Mouse (Mus musculus): ENCODE results near the gene Vash2. TPM values are rescaled to one million over a fixed set of nuclear protein-coding genes. Genes with fewer than 3 reads are reported as not detected.
"Not testable (repeated sequence)": the region's sequence is repeated elsewhere in the genome, so short reads cannot be mapped to it uniquely, and the experiment has no call there.

The Vash2 gene
- polyA plus RNA-seq, 1 experiment from 2014 or later = 85.0 TPM

DNA sequence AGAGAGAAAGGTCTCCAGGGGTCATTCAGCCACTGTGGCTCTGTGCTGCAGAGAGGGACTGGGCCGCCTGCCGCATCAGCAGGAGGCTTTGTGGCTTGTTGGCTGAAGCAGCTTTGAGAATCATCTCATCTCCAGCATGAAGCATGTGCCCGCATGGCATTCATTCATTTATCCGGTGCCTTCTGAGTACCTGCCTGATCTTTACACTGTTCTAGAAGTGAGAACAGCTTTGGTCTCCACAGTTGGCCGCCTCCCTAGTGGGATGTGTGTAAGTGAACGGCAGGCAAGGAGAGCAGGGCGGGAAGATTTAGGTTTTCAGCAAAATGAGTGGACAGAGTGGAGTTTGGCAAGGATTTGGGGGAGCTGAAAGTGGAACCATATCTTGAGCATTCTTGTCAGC is 39.3 kb downstream of the Vash2 start:
- 84% methylated on average over 7 of the region's 7 CpGs for WGBS
- Histone ChIP-seq H3K27ac (no peak overlapping the region), H3K4me3 (no peak overlapping the region), H3K27me3 (replicated peaks) (no peaks in the 10 kb centered on the region), H3K9ac (no peak overlapping the region), H3K4me2 (no peak overlapping the region), H3K36me3 (replicated peaks) (peaks cover 49% of the 10 kb centered on the region), H3K4me1 (no peaks in the 10 kb centered on the region), H3K9me3 (no peaks in the 10 kb centered on the region)
- ATAC-seq (replicated peaks) = no peak

GRCm38 (mm10) chr1:190930181-190930580 is 48.9 kb downstream of the Vash2 start:
- H3K4me1 ChIP-seq = peaks cover 18% of the 10 kb centered on the region
- H3K36me3 ChIP-seq (replicated peaks) = 0 out of 2 replicates have a peak, but pooled peaks cover 9% of the 10 kb centered on the region
- ATAC-seq (replicated peaks) = no peak
- no peak overlapping the region for H3K9ac ChIP-seq
- WGBS = 93% methylated on average over 6 of the region's 6 CpGs
- no peak overlapping the region for H3K4me3 ChIP-seq
- no peak overlapping the region for H3K27ac ChIP-seq
- no peaks in the 10 kb centered on the region for H3K9me3 ChIP-seq
- H3K27me3 ChIP-seq (replicated peaks) = no peaks in the 10 kb centered on the region
- H3K4me2 ChIP-seq = no peak overlapping the region

DNA sequence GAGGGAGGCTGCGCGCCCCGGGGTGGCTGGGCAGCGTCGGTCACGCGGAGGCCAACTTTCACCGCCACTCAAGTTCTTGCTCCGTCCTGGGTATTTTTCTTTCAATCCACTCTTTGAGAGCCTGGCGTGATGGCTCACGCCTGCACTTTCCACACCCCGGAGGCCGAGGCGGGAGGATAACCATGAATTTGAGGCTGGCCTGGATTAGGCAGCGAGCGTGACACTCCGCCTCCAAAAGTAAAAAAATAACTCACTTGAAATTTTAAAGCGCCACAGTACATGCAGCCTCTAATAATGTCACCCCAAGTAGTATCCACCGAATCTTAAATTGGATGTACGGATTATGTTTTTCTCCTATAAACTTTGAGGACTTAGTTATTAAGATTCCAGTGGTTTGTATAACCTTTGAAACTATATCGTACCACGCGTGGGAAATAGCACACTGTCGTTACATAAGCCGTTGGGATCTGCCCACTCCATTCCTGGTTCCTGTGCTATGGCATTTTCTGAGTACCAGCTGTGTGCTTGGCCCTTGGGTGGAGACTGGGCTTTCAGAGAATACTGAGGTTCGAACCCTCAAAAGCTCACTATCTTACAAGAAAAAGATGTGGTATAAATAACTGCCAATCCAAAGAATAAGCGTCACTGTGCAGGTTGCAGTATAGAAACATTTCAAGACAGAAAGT is 49.9 kb downstream of the Vash2 start:
- no peaks in the 10 kb centered on the region for H3K27me3 ChIP-seq (replicated peaks)
- peak overlapping the region; percentile 66 for H3K9ac ChIP-seq
- H3K4me2 ChIP-seq = peak overlapping the region; percentile 66
- peak overlapping the region; percentile 96 for H3K27ac ChIP-seq
- ATAC-seq (replicated peaks) = no peak
- H3K4me3 ChIP-seq = peak overlapping the region; percentile 52
- 6% methylated on average over 27 of the region's 27 CpGs for WGBS
- no peaks in the 10 kb centered on the region for H3K9me3 ChIP-seq
- peaks cover 18% of the 10 kb centered on the region for H3K4me1 ChIP-seq
- H3K36me3 ChIP-seq (replicated peaks) = 0 out of 2 replicates have a peak, but pooled peaks cover 3% of the 10 kb centered on the region

- peak overlapping the region; percentile 66 for H3K4me2 ChIP-seq
- 0 out of 2 replicates have a peak, but pooled peaks cover 3% of the 10 kb centered on the region for H3K36me3 ChIP-seq (replicated peaks)
- H3K27ac ChIP-seq = peak overlapping the region; percentile 96
- peak overlapping the region; percentile 66 for H3K9ac ChIP-seq
- H3K4me3 ChIP-seq = peak overlapping the region; percentile 52
- no peaks in the 10 kb centered on the region for H3K27me3 ChIP-seq (replicated peaks)
- under 1% methylated on average over 51 of the region's 79 CpGs for WGBS
- ATAC-seq (replicated peaks) = peak; percentile 98
- H3K4me1 ChIP-seq = peaks cover 18% of the 10 kb centered on the region
- H3K9me3 ChIP-seq = no peaks in the 10 kb centered on the region
Measured at GRCm38 (mm10) chr1:190928370-190929009, 50.6 kb downstream of the Vash2 start.

DNA sequence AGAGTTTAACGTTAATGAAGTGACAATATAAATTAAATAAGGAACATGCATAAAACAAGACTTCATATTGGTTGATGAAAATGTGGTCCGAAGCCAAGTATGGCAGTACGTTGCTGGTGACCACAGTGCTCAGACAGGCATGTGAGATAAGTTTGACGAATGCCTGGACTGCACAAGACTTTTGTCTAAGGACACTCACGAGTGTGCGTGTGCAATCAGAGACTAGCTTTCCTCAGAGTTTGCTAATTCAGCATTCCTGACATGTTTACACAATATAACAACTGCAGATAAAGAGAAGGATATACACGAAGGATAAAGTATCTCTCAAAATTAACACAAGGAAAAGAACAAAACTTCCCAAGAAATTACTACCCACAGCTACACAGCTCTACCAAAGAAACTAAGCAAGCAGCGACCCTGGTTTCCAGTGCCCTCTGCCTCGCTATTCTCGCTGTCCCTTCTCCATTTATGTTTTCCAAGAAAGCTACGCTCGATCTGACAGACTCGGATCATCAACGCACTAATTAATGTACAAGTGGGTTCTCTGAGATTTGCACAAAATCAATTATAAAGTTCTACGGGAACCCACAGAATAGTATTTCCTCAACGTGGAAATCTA is 51.2 kb downstream of the Vash2 start:
- Histone ChIP-seq H3K4me3 (peak overlapping the region; percentile 52), H3K9ac (peak overlapping the region; percentile 66), H3K27ac (peak overlapping the region; percentile 96), H3K4me1 (peaks cover 18% of the 10 kb centered on the region), H3K4me2 (peak overlapping the region; percentile 66), H3K9me3 (no peaks in the 10 kb centered on the region), H3K27me3 (replicated peaks) (no peaks in the 10 kb centered on the region), H3K36me3 (replicated peaks) (0 out of 2 replicates have a peak, but pooled peaks cover under 1% of the 10 kb centered on the region)
- WGBS = 22% methylated on average over 16 of the region's 16 CpGs
- peak; percentile 61 for ATAC-seq (replicated peaks)

DNA sequence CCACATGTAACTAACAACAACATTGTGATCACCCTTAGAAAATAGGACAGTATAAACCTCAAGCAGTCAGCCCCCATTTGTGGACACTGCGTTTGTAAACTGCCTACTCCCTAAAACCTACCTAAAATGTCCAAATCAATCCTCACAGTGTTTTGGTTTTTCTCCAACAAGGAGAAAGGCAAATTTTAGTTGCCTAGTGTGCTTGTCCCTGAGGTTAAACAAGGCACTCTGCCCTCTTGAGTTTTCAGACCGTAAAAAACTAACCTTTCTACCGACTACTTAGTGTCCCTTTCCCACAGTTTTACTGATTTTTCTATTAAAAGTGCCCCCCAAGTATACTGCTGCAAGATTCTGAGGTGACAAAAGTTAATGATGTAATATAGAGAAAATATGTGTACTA is 51.8 kb downstream of the Vash2 start:
- Histone ChIP-seq H3K27ac (no peak overlapping the region), H3K9ac (no peak overlapping the region), H3K36me3 (replicated peaks) (no peaks in the 10 kb centered on the region), H3K27me3 (replicated peaks) (no peaks in the 10 kb centered on the region), H3K4me1 (peaks cover 18% of the 10 kb centered on the region), H3K4me2 (peak overlapping the region; percentile 66), H3K9me3 (no peaks in the 10 kb centered on the region), H3K4me3 (no peak overlapping the region)
- no peak for ATAC-seq (replicated peaks)
- 92% methylated on average over 3 of the region's 3 CpGs for WGBS

DNA sequence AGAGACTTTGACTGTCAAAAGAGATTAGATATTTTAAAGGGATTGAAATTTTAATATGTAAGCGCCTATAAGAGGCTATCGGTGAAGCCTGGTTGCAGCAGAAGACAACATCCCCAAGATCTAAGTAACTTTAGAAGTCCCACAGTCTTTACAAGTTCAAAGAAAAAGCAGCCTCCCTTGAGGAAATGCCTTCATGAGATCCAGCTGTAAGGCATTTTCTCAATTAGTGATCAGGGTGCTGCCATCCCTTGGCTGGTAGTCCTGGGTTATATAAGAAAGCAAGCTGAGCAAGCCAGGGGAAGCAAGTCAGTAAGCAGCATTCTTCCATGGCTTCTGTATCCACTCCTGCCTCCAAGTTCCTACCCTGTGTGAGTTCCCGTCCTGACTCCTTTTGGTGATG is 54.3 kb downstream of the Vash2 start, which contains the start of gene Angel2:
Angel2 (plus strand) TSS at position 301 of the 400 bp plus-strand sequence.
- H3K9ac ChIP-seq; H3K36me3 ChIP-seq (replicated peaks); H3K27me3 ChIP-seq (replicated peaks); H3K4me3 ChIP-seq; H3K4me2 ChIP-seq; ATAC-seq (replicated peaks); H3K9me3 ChIP-seq; H3K27ac ChIP-seq: not testable (repeated sequence)
- peaks cover 14% of the 10 kb centered on the region for H3K4me1 ChIP-seq
- 84% methylated on average over 3 of the region's 3 CpGs for WGBS

DNA sequence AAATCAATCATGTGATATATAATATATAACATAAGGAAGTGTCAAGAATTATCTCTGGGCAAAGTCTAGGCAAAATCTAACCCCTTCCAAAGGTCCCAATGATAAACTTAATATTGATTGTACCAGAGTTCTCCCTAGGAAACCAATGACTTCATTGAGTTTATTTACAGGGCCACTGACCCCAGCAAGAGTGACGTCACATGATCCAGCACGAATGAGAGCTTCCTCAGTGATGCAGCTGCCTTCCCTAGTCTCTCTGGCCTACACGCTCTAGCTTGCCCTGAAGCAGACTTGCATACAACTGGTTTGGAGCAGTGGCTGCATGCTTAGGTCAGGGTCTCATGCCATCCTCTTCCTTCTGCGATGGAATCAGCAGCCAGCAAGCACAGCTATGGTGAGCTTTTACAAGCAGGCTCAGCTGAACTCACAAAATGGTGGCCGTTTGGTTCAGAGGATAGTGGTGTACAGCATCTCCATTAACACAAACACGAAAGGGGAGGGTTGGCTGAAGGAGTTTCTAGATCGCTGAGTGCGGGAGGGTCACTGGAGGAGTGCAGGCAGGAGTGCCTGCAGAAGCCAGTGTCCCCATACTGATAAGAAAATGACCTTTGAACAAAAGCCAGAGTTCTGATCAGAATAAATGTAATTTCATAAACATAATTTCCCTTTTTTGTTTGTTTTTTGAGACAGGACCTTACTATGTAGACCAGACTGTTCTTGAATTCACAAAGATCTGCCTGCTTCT is 59.2 kb downstream of the Vash2 start:
- 75% methylated on average over 8 of the region's 8 CpGs for WGBS
- Histone ChIP-seq H3K9ac (no peak overlapping the region), H3K36me3 (replicated peaks) (no peaks in the 10 kb centered on the region), H3K4me3 (no peak overlapping the region), H3K27ac (no peak overlapping the region), H3K4me1 (no peaks in the 10 kb centered on the region), H3K9me3 (no peaks in the 10 kb centered on the region), H3K27me3 (replicated peaks) (peaks cover 2% of the 10 kb centered on the region; the same call in 1 of the 2 replicates), H3K4me2 (no peak overlapping the region)
- no peak for ATAC-seq (replicated peaks)

DNA sequence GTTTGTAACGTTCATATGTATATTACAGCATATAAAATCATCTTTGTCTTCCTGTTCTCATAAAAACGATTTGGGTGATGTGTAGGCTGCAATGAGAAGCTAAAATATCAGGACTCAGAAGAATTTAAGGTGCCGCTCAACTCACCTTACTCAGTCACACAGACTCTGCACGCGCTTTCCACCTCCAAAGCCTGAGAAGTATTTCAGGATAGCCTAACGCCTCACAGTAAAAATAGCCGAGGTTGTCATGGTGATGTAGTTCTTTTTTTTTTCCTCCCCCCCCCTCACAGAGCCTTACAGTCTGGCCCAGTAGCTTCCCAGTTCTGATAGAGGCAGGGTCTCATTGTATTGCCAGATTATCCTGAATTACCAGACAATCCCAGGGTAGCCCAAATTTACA is 60.2 kb downstream of the Vash2 start:
- ATAC-seq (replicated peaks) = no peak
- Histone ChIP-seq H3K4me2 (no peak overlapping the region), H3K4me3 (no peak overlapping the region), H3K9me3 (no peaks in the 10 kb centered on the region), H3K27ac (no peak overlapping the region), H3K27me3 (replicated peaks) (peaks cover 3% of the 10 kb centered on the region; the same call in 1 of the 2 replicates), H3K9ac (no peak overlapping the region), H3K36me3 (replicated peaks) (no peaks in the 10 kb centered on the region), H3K4me1 (no peaks in the 10 kb centered on the region)
- 67% methylated on average over 7 of the region's 7 CpGs for WGBS

DNA sequence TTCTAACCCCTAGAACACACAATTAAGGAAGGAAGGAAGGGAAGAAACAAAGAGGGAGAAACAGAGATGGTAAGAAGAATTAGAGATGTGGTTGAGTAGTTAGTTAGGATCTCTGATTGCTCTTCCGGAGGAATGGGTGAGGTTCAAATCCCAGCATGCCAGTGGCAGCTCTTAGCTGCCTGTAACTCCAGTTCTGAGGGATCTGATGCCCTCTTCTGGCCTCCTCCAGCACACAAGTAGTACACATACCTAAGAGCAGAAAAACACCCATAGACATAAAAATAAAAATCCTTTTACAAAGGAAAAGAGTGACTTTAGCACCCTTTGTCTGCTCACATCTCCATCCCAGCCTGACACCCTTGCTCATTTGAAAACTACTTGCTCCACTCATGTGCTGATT is 66.5 kb downstream of the Vash2 start:
- 48% methylated on average over 1 of the region's 1 CpGs for WGBS
- no peaks in the 10 kb centered on the region for H3K36me3 ChIP-seq (replicated peaks)
- H3K4me2 ChIP-seq = peak overlapping the region; percentile 67; the same call in 1 of the 2 replicates
- H3K4me1 ChIP-seq = peaks cover 34% of the 10 kb centered on the region
- no peaks in the 10 kb centered on the region for H3K9me3 ChIP-seq
- no peak overlapping the region; the same call in 1 of the 2 replicates for H3K4me3 ChIP-seq
- peaks cover 3% of the 10 kb centered on the region; the same call in 1 of the 2 replicates for H3K27me3 ChIP-seq (replicated peaks)
- no peak for ATAC-seq (replicated peaks)
- H3K27ac ChIP-seq = peak overlapping the region; percentile 85; the same call in 1 of the 2 replicates
- H3K9ac ChIP-seq = no peak overlapping the region

DNA sequence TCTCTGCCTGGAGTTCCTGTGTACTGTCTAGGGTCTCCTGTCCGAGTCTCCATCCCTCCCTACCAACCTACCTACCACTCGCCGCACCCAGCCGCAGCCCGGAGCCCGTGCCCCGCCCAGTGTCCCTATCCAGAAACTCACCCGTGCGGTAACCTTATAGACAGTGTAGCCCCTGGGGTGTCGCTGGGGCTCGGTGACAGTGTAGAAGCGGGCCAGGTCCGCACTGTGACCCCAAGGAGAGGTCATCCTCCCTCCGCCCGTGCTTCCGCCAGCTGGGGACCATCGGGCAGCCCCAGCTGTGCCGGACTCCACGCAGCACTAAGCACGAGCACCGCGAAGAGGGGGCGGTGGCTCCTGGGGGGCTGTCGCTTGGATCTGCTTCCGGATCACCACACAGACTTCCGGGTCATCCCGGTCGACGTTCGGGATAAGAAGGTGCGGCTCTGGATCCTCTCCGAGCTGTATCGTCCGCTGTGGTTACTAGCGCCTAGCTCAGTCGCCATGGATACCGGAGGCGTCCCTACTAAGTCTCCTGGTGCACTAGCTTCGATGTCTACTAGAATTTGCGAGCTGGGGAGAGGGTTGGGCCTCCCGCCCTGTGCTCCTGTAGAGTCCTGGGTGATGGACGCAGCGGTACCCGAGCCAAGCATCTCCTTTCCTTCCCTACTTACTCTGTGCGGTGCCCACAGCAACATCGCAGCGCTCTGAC is 67.5 kb downstream of the Vash2 start, which contains the start of gene Rps6kc1:
Rps6kc1 (minus strand) TSS at position 356 of the 709 bp plus-strand sequence.
- H3K4me3 ChIP-seq = peak within 1 kb of the TSS; percentile 67
- WGBS = under 1% methylated on average over 46 of the region's 47 CpGs

More for the DNA sequence above, 67.5 kb downstream of the Vash2 start, which contains the start of gene Rps6kc1:
- peak within 1 kb of the TSS; percentile 85 for H3K27ac ChIP-seq
- H3K27me3 ChIP-seq (replicated peaks) = peaks cover 3% of the 10 kb centered on the region; the same call in 1 of the 2 replicates
- H3K36me3 ChIP-seq (replicated peaks) = no peaks in the 10 kb centered on the region
- ATAC-seq (replicated peaks) = peak; percentile 97
- H3K9ac ChIP-seq = peak within 1 kb of the TSS; percentile 88
- no peaks in the 10 kb centered on the region for H3K9me3 ChIP-seq
- peaks cover 34% of the 10 kb centered on the region for H3K4me1 ChIP-seq
- H3K4me2 ChIP-seq = peak within 1 kb of the TSS; percentile 67

Measured in midbrain, embryonic 15.5 days (tissue).